Mouse (Mus musculus): Measurements from ENCODE around the gene Tnpo1.

DNA sequence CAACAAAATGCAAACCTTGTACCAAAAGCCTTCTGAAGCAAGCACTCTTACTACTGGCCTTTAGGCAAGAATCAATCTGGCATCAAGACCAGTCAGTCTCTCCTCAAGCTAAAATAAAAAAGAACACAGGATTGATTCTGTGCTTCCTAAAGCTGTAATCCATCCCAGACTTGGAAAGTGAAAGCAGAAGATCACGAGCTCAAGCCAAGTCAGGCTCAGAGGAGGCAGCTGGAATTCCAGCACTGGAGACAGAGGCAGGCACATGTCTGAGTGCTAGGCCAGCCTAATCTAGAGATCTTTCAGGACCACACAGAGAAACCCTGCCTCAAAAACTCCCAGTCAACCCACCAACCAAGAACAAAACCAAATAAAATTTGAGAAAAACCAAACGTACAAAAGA, 45.8 kb downstream of the Tnpo1 start:
- TF ChIP-seq EP300 (IDR thresholded peaks at IDR 0.05; ENCODE audit: low read depth) = no peak
- TF ChIP-seq CTCF (IDR thresholded peaks at IDR 0.05; ENCODE audit: low read depth) = no peak
